Mouse (Mus musculus): ENCODE data around the gene Cyp4a12b. TPM values are rescaled to one million over a fixed set of nuclear protein-coding genes. Genes with fewer than 3 reads are reported as not detected.

Cyp4a12b gene
- total RNA-seq (2023), result not detected

DNA sequence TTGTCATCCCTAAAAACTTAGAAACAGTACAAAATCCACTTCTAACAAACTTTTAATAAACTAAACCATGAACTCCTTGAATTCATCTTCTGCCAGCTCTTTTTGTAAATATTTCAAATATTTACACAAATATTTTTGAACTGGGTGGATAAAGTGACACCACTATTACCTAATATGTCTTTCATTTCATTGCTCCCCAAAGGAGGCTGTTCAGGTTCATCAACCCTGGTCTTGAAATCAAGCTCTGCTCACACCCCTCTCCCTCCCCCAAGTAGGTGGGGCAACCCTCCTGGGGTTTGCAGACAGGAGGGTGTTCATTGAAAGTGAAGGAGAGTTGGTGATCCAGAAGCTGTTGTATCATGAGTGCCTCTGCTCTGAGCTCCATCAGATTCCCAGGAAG is at the start of gene Cyp4a12b:
Cyp4a12b (plus strand) TSS at position 301 of the 400 bp plus-strand sequence.

DNA sequence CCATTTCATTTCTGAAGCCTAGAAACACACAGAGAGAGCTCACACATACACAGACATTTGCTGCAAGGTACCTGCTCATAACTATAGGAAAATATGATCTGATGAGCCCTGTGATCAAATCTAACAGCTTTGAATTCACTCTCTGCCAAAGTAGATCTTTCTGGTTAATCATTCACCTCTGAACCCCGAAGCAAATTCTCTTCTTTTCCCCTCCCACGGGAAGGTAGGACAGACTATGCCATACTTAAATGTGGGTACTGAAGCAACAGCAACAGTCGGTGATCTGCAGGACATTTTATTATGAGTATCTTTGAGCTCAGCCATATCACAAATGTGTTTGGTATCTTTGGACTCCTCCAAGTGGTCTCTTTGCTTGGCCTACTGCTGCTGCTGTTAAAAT is 40.9 kb downstream of the Cyp4a12b start, which contains the start of gene Cyp4a30b:
Cyp4a30b (plus strand) TSS at position 301 of the 400 bp plus-strand sequence.

Other genes with a start within 250 kb of the Cyp4a12b start
- not detected for gene Cyp4a29, start 169.5 kb upstream of the Cyp4a12b start, total RNA-seq (2023)
- not detected for gene Cyp4a12a, start 112.6 kb upstream of the Cyp4a12b start, total RNA-seq (2023)
- not detected for gene Cyp4a30b, start 41.0 kb downstream of the Cyp4a12b start, total RNA-seq (2023)
- not detected for gene Cyp4a14, start 84.5 kb downstream of the Cyp4a12b start, total RNA-seq (2023)
- not detected for gene Cyp4a10, start 106.6 kb downstream of the Cyp4a12b start, total RNA-seq (2023)
- gene Cyp4a31, start 152.0 kb downstream of the Cyp4a12b start, total RNA-seq (2023), result not detected
- not detected for gene Cyp4a32, start 189.3 kb downstream of the Cyp4a12b start, total RNA-seq (2023)
- not detected for gene Cyp4b1, start 236.1 kb downstream of the Cyp4a12b start, total RNA-seq (2023)

Measured in CD4-positive naive resting alpha-beta T cell, adult 76 days (primary cell).